Comparison of ENCODE assay signal across 23 mouse cellular contexts in the genomic region with DNA sequence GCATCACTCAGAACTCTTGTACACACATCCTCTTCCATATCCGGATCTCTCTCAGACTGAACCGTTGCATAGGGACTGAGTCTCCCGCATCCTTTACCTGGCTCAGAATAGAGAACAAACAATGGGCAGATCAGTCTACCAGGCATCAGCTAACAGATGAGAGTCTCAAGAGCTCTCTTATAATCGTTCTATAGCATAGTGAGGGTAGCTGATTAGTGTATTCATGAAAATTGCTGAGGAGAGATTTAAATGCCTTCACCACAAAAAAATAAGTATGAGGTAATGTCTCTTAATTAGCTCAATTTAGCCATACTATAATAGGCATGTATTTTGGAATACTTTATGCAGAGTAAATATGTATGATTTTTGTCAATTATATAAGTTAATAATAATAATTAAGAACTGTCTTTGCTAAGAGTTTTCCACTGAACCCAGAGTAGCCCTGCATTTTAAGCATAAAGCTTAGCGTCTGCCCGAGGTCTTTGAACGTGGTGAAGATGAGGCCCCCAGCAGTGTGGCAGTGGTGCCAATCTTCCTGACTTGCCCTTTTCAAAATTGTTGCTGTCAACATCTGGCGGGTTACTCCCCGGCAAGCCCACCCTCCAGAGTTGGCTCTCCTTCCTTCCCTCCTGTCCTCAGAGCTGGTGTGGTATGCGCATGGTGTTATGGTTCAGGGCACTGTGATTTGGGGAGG. TPM values are rescaled to one million over a fixed set of nuclear protein-coding genes. Genes with fewer than 3 reads are reported as not detected.
DNase-seq lines count a peak whose midpoint lies in the region; ATAC-seq and TF ChIP-seq lines count a peak whose summit lies in the region.
"Had no signal": no experiment of that assay in that cellular context is flagged by ENCODE, and none has a peak within 500 bp of the region (broad histone marks: within the 10 kb centered on the region; RNA-seq: fewer than 3 reads in every experiment).

No protein-coding gene starts in this region.

- no peak overlapping the region for H3K4me2 ChIP-seq in heart, embryonic 11.5 days
- no peak overlapping the region for H3K4me2 ChIP-seq in heart, postnatal 0 days (ENCODE audit: low read depth, low read length)
- H3K4me2 ChIP-seq in forebrain, embryonic 14.5 days (ENCODE audit: low read length) = no peak overlapping the region
- H3K4me2 ChIP-seq: embryonic facial prominence, embryonic 12.5 days; hindbrain, embryonic 15.5 days had no signal

- ATAC-seq in heart, embryonic 11.5 days (replicated peaks; ENCODE audit: insufficient number of reproducible peaks, low FRiP score, low TSS enrichment) = no peak
- no peak for ATAC-seq in heart, postnatal 0 days (ENCODE audit: insufficient read depth, low read depth)
- ATAC-seq in forebrain, embryonic 14.5 days = peak; percentile 68
- ATAC-seq: intestine, embryonic 16.5 days had no signal

- no peak for DNase-seq in heart, adult 9 months (ENCODE audit: low spot score in 2 of 2)
- DNase-seq in heart, postnatal 0 days (ENCODE audit: low spot score) = no peak
- no peak for DNase-seq in heart, postnatal 4 days
- peak; percentile 40 for DNase-seq in brain, embryonic 14.5 days (ENCODE audit: low read depth)
- peak; percentile 41 for DNase-seq in forebrain, embryonic 14.5 days (ENCODE audit: low spot score)
- DNase-seq in lung, postnatal 4 days = no peak
- DNase-seq in adrenal gland, adult (ENCODE audit: inconsistent age in 2 of 2, low spot score in 1 of 2) = no peak
- DNase-seq: adrenal gland, adult 8-10 months; adrenal gland, postnatal 36 days; cerebellum, adult 11 months; cerebellum, adult 9-10 months; cerebellum, postnatal 25 days; gastrocnemius, postnatal 36 days; heart, postnatal 14 days; kidney, adult 2 months had no signal

- WGBS in heart, embryonic 11.5 days (ENCODE audit: insufficient replicate concordance) = 86% methylated on average over 10 of the region's 10 CpGs
- WGBS in heart, postnatal 0 days = 74% methylated on average over 10 of the region's 10 CpGs
- WGBS in forebrain, embryonic 14.5 days = 68% methylated on average over 10 of the region's 10 CpGs

- no peak for TF ChIP-seq POLR2A in brain, embryonic 14.5 days (IDR thresholded peaks at IDR 0.05; ENCODE audit: borderline replicate concordance, extremely low read depth, insufficient read depth, insufficient read length, poor library complexity, severe bottlenecking)

- H3K4me1 ChIP-seq in heart, embryonic 11.5 days (ENCODE audit: control insufficient read depth, insufficient read depth, low read length) = peaks cover 19% of the 10 kb centered on the region
- peaks cover 34% of the 10 kb centered on the region for H3K4me1 ChIP-seq in heart, postnatal 0 days (ENCODE audit: control insufficient read depth, insufficient read depth)
- no peaks in the 10 kb centered on the region for H3K4me1 ChIP-seq in forebrain, embryonic 14.5 days (ENCODE audit: control insufficient read depth, insufficient read depth, low read length)
- H3K4me1 ChIP-seq: embryonic facial prominence, embryonic 12.5 days; hindbrain, embryonic 15.5 days had no signal

- no peak overlapping the region for H3K4me3 ChIP-seq in heart, embryonic 11.5 days (ENCODE audit: low read depth, low read length)
- H3K4me3 ChIP-seq in heart, postnatal 0 days (ENCODE audit: low read depth, low read length) = no peak overlapping the region
- no peak overlapping the region for H3K4me3 ChIP-seq in forebrain, embryonic 14.5 days (ENCODE audit: low read depth, low read length)
- H3K4me3 ChIP-seq: embryonic facial prominence, embryonic 12.5 days; hindbrain, embryonic 15.5 days had no signal

- H3K27me3 ChIP-seq in heart, embryonic 11.5 days (ENCODE audit: control insufficient read depth, insufficient read depth, low read length) = no peaks in the 10 kb centered on the region
- no peaks in the 10 kb centered on the region for H3K27me3 ChIP-seq in heart, postnatal 0 days (ENCODE audit: control insufficient read depth, insufficient read depth, low read length)
- H3K27me3 ChIP-seq in forebrain, embryonic 14.5 days (replicated peaks; ENCODE audit: control insufficient read depth, insufficient read depth, low read length) = no peaks in the 10 kb centered on the region
- H3K27me3 ChIP-seq: embryonic facial prominence, embryonic 12.5 days; hindbrain, embryonic 15.5 days had no signal

- no peak for TF ChIP-seq EP300 in heart, postnatal 0 days (IDR thresholded peaks at IDR 0.05; ENCODE audit: low read depth)

- H3K36me3 ChIP-seq in heart, embryonic 11.5 days (ENCODE audit: control insufficient read depth, insufficient read depth, low read length) = no peaks in the 10 kb centered on the region
- H3K36me3 ChIP-seq in heart, postnatal 0 days (replicated peaks; ENCODE audit: control insufficient read depth, insufficient read depth, low read length) = peaks cover 21% of the 10 kb centered on the region
- peaks cover 9% of the 10 kb centered on the region; the same call in 1 of the 2 replicates for H3K36me3 ChIP-seq in forebrain, embryonic 14.5 days (ENCODE audit: control insufficient read depth, insufficient read depth, low read length)

- 0 out of 2 replicates have a peak overlapping the region, but pooled peaks have one; percentile 15 for H3K27ac ChIP-seq in heart, embryonic 11.5 days (ENCODE audit: low read depth, low read length)
- H3K27ac ChIP-seq in heart, postnatal 0 days (ENCODE audit: low read depth) = peak overlapping the region; percentile 81
- H3K27ac ChIP-seq in forebrain, embryonic 14.5 days (ENCODE audit: low read depth, low read length) = peak overlapping the region; percentile 41; the same call in 1 of the 2 replicates
- H3K27ac ChIP-seq: embryonic facial prominence, embryonic 12.5 days; hindbrain, embryonic 15.5 days had no signal

- H3K9me3 ChIP-seq in heart, embryonic 11.5 days (replicated peaks; ENCODE audit: control insufficient read depth, low read length) = no peaks in the 10 kb centered on the region
- H3K9me3 ChIP-seq in heart, postnatal 0 days (replicated peaks; ENCODE audit: control insufficient read depth, low read length) = no peaks in the 10 kb centered on the region
- no peaks in the 10 kb centered on the region for H3K9me3 ChIP-seq in forebrain, embryonic 14.5 days (replicated peaks; ENCODE audit: control insufficient read depth, low read length)
- H3K9me3 ChIP-seq: embryonic facial prominence, embryonic 12.5 days; hindbrain, embryonic 15.5 days had no signal

- no peak for TF ChIP-seq CTCF in heart, postnatal 0 days (IDR thresholded peaks at IDR 0.05; ENCODE audit: low read depth)
- no peak for TF ChIP-seq CTCF in brain, embryonic 14.5 days (IDR thresholded peaks at IDR 0.05; ENCODE audit: borderline replicate concordance, extremely low read depth, insufficient read depth, insufficient read length)

- H3K9ac ChIP-seq in heart, embryonic 11.5 days (ENCODE audit: low read depth, low read length) = no peak overlapping the region
- no peak overlapping the region; the same call in 1 of the 2 replicates for H3K9ac ChIP-seq in heart, postnatal 0 days (replicated peaks; ENCODE audit: low read depth, low read length)
- H3K9ac ChIP-seq in forebrain, embryonic 14.5 days (ENCODE audit: low read length) = no peak overlapping the region
- H3K9ac ChIP-seq: embryonic facial prominence, embryonic 12.5 days; hindbrain, embryonic 15.5 days had no signal

RNA-seq across cellular contexts. Expression of a gene that starts 23.0 kb away (rescaled TPM):
- 0.13 and 0.39 TPM in 2 replicates for polyA plus RNA-seq in heart, embryonic 11.5 days (2014; fragmentation: Nextera tagmentation; extraction: Ambion mirVana)
- total RNA-seq in heart, postnatal 0 days (2014; rRNA removed; ENCODE audit: low replicate concordance) = 0.35 and 2.5 TPM in 2 replicates
- 0.10 and 0.14 TPM in 2 replicates for polyA plus RNA-seq in heart, postnatal 0 days (2015; fragmentation: Nextera tagmentation; extraction: Ambion mirVana)
- total RNA-seq in heart, postnatal 4 days (2021) = under 1 TPM; 0.19 to 0.27 TPM
- not detected in 2 replicates for polyA plus RNA-seq in brain, embryonic 14.5 days (2012; rRNA removed)
- polyA plus RNA-seq in forebrain, embryonic 14.5 days (2014; fragmentation: Nextera tagmentation; extraction: Ambion mirVana) = 0.08 TPM in 1 of 2 replicates, not detected in the other
- total RNA-seq: adrenal gland, adult 8-10 months; adrenal gland, postnatal 36 days; ES-E14; gastrocnemius, adult 8-10 months had no signal
- polyA plus RNA-seq: cortical plate, adult 2 months; hindbrain, embryonic 11.5 days; hindbrain, embryonic 15.5 days; intestine, embryonic 16.5 days had no signal

Comparison
In these comparisons a context has a peak if more than half of its experiments do, and no peak if none do; other contexts are left out.
1. H3K27ac ChIP-seq: peak in every context shown above with its lines; median percentile 81 in heart, postnatal 0 days; 41 in forebrain, embryonic 14.5 days; 15 in heart, embryonic 11.5 days.
2. DNase-seq: peak in brain, embryonic 14.5 days (single experiment) and forebrain, embryonic 14.5 days (single experiment); none in heart, adult 9 months (0 of 2), heart, postnatal 0 days (single experiment), heart, postnatal 4 days (single experiment), lung, postnatal 4 days (0 of 2) and adrenal gland, adult (0 of 2).